Mouse (Mus musculus): ENCODE data around the gene Pex11g. TPM values are rescaled to one million over a fixed set of nuclear protein-coding genes. Genes with fewer than 3 reads are reported as not detected.

Pex11g gene
- 12.8 and 13.5 TPM in 2 replicates for total RNA-seq (2021)
- long read RNA-seq, experiment 1, transcript Pex11g-201 (5 exons, 2,870 nt), result major isoform, 22 of 30 reads
- long read RNA-seq, experiment 1, partial matches to known transcripts, result 0 of 30 reads
- long read RNA-seq, experiment 1, other reads (novel, unspliced or antisense), result 8 of 30 reads
- long read RNA-seq, experiment 2, transcript Pex11g-201 (5 exons, 2,870 nt), result major isoform, 14 of 20 reads
- long read RNA-seq, experiment 2, partial matches to known transcripts, result 1 of 20 reads
- long read RNA-seq, experiment 2, other reads (novel, unspliced or antisense), result 4 of 20 reads

- peak; percentile 100 for DNase-seq
Measured at GRCm38 (mm10) chr8:3467006-3467885, at the start of gene Pex11g. Gene Pex11g, minus strand, starts transcription at chr8:3467680.

- DNase-seq, result peak; percentile 39
Measured at GRCm38 (mm10) chr8:3517117-3517495, 49.6 kb upstream of the Pex11g start.

GRCm38 (mm10) chr8:3516450-3517116 is 49.1 kb upstream of the Pex11g start:
- DNase-seq, result peak; percentile 96

GRCm38 (mm10) chr8:3515771-3516417 is 48.4 kb upstream of the Pex11g start:
- DNase-seq, result peak; percentile 75

- DNase-seq, result peak; percentile 94
Measured at GRCm38 (mm10) chr8:3515260-3515671, 47.8 kb upstream of the Pex11g start, which contains the start of gene Pnpla6. Gene Pnpla6, plus strand, starts transcription at chr8:3515384.

GRCm38 (mm10) chr8:3514681-3515247 is 47.3 kb upstream of the Pex11g start:
- no peak for DNase-seq

- no peak for DNase-seq
Measured at GRCm38 (mm10) chr8:3507979-3508754, 40.7 kb upstream of the Pex11g start.

- DNase-seq, result no peak
Measured at GRCm38 (mm10) chr8:3502217-3502616, 34.7 kb upstream of the Pex11g start.

GRCm38 (mm10) chr8:3500235-3501090 is 33.0 kb upstream of the Pex11g start, which contains the start of gene Mcoln1:
Gene Mcoln1, plus strand, starts transcription at chr8:3500457.
- peak; percentile 99 for DNase-seq

- no peak for DNase-seq
Measured at GRCm38 (mm10) chr8:3499751-3500150, 32.3 kb upstream of the Pex11g start.

GRCm38 (mm10) chr8:3498583-3498982 is 31.1 kb upstream of the Pex11g start:
- DNase-seq, result no peak

GRCm38 (mm10) chr8:3496428-3496748 is 28.9 kb upstream of the Pex11g start:
- no peak for DNase-seq

- DNase-seq, result no peak
Measured at GRCm38 (mm10) chr8:3495578-3496427, 28.3 kb upstream of the Pex11g start.

GRCm38 (mm10) chr8:3493845-3494208 is 26.3 kb upstream of the Pex11g start:
- DNase-seq, result no peak

GRCm38 (mm10) chr8:3492901-3493844 is 25.7 kb upstream of the Pex11g start, which contains the start of gene Zfp358:
Gene Zfp358, plus strand, starts transcription at chr8:3493138.
- DNase-seq, result peak; percentile 89

- no peak for DNase-seq
Measured at GRCm38 (mm10) chr8:3485192-3485591, 17.7 kb upstream of the Pex11g start.

- no peak for DNase-seq
Measured at GRCm38 (mm10) chr8:3483546-3483945, 16.1 kb upstream of the Pex11g start.

GRCm38 (mm10) chr8:3482240-3482740 is 14.8 kb upstream of the Pex11g start:
- DNase-seq, result no peak
